Mouse (Mus musculus) retina, adult 2 months (tissue): ENCODE results near the gene Zfp799.

ENCODE experiments used
- DNase-seq: peaks from one replicate; pipeline ENCODE4 v3.0.0-alpha.2; 2012; ENCODE audit warnings: low read depth, low spot score

The Zfp799 gene

DNA sequence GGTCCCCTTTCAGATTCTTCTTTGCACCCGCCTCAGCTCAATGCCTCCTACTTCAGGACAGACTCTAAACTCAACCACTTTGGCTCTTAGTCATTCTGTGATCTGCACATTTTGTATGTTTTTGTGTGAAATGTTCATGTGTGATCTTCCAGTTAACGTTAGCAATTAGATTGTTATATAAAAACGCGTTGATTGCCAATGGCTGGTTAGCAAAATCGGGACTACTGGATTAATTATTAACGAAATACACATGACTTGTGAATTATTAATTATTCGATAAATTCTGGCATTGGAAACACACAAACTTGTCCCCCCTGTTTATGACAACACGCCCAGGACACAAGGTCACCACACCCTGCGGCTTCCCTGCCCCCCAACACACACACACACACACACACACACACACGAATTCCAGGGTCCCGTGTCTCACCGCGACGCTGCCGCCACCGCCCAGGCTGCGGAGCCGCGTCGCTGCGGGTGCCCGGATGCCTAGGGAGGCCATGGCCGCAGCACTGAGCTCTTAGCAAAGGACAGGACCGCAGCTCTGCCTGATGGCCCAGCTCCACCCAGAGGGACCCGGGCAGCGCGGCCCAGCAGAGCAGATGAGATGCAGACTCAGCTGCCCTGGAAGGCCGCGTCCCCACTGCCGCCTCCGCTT is 42.5 kb downstream of the Zfp799 start:
- peak; percentile 13 for DNase-seq

DNA sequence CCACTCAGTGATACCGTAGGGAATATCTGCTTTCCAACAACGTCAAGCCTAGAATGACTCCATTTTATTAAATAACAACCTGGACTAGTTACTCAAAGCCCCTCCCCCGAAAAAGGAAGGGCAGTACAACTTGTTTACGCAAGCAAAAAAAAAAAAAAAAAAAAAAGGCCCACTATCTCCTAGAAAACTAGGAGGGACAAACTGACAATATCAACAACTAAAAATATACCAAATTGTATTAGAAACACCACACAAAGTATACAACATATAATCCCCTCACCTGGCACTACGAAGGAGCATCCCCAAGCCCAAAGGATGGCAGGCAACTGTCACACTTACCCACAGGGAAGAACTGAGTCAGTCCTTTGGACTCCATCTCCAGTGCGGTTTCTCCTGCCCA is 43.1 kb downstream of the Zfp799 start:
- DNase-seq: no peak

DNA sequence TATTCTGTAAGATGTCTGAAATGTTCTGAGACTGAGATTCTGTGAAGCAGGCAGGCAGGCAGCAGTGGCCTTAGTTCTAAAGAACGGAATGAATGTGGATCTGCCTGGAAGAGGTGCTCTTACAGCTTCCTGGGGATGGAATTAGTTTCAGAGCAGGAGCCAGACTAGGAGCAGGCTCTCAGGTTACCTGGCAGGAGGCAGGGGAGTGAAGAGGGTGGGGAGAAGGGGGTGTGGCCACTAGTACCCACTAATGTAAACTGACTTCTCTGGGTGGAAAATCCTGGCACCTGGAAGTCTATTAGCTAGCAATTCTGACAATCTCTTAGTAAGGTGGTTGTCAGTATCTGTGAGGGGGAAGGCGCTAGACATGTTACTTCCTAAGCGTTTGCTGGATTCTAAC is 44.4 kb downstream of the Zfp799 start:
- no peak for DNase-seq

DNA sequence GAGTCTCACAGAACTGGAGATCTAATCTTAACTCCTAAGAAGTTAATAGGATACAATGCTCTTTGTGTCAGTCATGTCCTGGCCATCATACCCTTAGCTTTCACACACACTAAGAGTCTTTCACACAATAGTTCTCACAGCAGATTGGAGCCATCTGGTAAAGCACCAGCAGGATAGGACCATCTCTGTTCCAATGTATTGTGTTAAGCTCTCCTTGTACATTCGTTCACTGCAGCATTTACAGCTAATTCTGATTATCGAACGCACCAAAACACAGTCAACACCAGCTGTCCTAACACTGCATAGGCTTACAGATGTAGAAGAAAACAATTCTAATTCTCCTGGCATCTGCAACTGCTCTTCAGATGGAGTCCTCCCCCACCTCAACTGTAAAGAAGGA is 52.5 kb downstream of the Zfp799 start:
- no peak for DNase-seq

DNA sequence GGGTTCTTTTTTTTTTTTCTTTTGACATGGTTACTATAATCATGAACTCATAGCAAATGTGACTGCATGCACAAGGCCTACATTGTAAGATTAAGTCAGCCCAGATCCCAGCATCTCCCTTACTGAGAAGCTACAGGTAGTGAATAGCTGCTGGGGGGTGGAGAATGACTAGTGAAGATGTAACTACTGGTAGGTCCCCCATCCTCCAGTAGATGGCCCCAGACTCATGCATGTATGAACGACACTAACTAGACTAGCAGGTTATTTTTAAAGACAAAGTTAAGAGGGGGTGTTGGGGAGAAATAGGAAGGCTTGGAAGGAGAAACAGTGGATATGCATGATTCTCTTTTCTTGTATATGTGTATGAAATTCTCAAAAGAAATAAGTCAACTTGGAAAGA is 58.8 kb downstream of the Zfp799 start:
- peak; percentile 8 for DNase-seq

DNA sequence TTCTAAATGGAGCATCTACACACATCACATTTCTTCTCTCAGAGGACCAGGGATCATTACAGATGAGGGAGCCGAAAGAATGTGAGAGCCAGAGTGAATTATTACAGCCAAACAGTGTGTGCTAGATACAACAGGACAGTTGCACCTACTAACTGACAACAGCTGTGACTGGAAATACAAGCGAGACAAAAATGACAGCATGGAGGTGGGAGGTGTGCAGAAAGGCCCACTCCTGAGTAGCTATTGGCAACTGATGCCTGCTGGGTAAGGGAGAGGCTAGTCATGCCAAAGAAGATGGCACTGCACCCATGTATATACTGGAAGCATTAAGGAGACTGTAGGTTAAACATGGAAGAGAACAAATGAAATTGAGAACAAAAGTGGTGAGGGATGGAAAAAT is 63.6 kb downstream of the Zfp799 start:
- no peak for DNase-seq
